Mouse (Mus musculus): ENCODE measurements around the gene Rerg. TPM values are rescaled to one million over a fixed set of nuclear protein-coding genes. Genes with fewer than 3 reads are reported as not detected.

Gene Rerg
- polyA plus RNA-seq (2015; fragmentation: Nextera tagmentation; extraction: Ambion mirVana) = 5.6 and 6.9 TPM in 2 replicates

DNA sequence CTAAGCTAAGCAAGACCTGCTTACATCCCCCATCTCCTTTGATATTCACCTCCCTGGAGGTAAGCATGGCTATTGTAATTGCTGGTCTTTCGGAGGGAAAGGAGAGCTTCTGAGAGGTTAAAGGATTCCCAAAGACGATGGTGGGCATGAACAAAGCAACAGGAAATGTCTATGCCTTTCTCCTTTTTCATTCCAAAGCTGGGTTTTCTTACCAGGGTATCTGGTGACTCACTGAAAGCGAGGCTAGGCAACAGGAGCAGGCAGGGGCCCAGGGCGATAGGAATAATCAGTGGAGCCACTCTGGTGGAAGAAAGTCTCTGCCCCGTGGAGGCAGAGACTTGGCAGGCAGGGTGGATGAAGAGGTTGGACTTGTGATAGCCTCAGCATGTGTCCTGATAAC is at the start of gene Rerg:
TSS of gene Rerg (minus strand) at position 272 of the 400 bp plus-strand sequence.
- no peak within 1 kb of the TSS; the same call in 1 of the 2 replicates for H3K27ac ChIP-seq (ENCODE audit: low read depth)
- peaks cover 3% of the 10 kb centered on the region; the same call in 1 of the 2 replicates for H3K4me1 ChIP-seq (ENCODE audit: insufficient read depth)
- ATAC-seq (no peak), DNase-seq (no peak)
- peaks cover 19% of the 10 kb centered on the region for H3K27me3 ChIP-seq (ENCODE audit: insufficient read depth, low read length)
- WGBS (ENCODE audit: insufficient replicate concordance) = 30% methylated on average over 5 of the region's 5 CpGs
- TF ChIP-seq EP300 (IDR thresholded peaks at IDR 0.05; ENCODE audit: low read depth) (no peak), CTCF (IDR thresholded peaks at IDR 0.05; ENCODE audit: low read depth) (no peak)
- H3K9ac ChIP-seq (replicated peaks) = peak within 1 kb of the TSS; percentile 49
- peak within 1 kb of the TSS; percentile 43 for H3K4me3 ChIP-seq (ENCODE audit: low read depth, low read length)
- H3K36me3 ChIP-seq (replicated peaks; ENCODE audit: insufficient read depth, low read length) = no peaks in the 10 kb centered on the region
- H3K4me2 ChIP-seq (ENCODE audit: low read depth, low read length) = peak within 1 kb of the TSS; percentile 65
- H3K9me3 ChIP-seq (ENCODE audit: low read length) = no peaks in the 10 kb centered on the region

DNA sequence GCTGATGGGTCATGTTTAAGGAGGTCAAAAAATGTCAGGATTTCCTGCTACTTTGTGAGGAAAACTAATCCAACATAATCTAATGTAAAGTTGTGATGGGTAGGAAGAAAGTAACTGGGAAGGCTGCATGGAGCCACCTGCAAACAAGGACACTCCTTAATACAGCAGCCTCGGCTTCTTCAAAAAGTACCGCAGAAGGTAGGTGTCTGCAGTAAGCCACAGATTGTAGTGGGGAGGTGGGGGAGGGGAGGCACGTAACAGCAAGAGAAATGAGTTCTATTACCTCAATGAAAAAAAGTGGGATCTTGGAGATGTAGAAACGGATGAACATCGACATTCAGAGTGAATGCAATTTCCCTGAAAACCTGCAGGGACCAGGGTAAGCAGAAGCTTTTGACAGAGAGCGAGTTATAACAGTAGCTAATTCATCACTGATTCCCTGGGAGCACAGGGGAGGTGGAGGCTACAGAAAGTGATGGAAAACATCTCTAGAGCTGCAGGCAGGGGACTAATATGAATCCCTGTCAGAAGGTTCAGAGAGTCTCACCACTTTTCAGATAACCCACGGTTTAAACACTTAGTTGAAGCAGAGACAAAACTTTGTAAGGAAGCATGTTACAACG is 47.7 kb upstream of the Rerg start:
- Histone ChIP-seq H3K4me1 (ENCODE audit: insufficient read depth) (no peaks in the 10 kb centered on the region), H3K4me2 (ENCODE audit: low read depth, low read length) (no peak overlapping the region), H3K27ac (ENCODE audit: low read depth) (no peak overlapping the region), H3K27me3 (ENCODE audit: insufficient read depth, low read length) (no peaks in the 10 kb centered on the region), H3K4me3 (ENCODE audit: low read depth, low read length) (no peak overlapping the region), H3K9ac (replicated peaks) (no peak overlapping the region), H3K9me3 (ENCODE audit: low read length) (no peaks in the 10 kb centered on the region), H3K36me3 (replicated peaks; ENCODE audit: insufficient read depth, low read length) (no peaks in the 10 kb centered on the region)
- 76% methylated on average over 8 of the region's 8 CpGs for WGBS (ENCODE audit: insufficient replicate concordance)
- TF ChIP-seq CTCF (IDR thresholded peaks at IDR 0.05; ENCODE audit: low read depth) (no peak), EP300 (IDR thresholded peaks at IDR 0.05; ENCODE audit: low read depth) (no peak)
- DNase-seq (no peak), ATAC-seq (no peak)

DNA sequence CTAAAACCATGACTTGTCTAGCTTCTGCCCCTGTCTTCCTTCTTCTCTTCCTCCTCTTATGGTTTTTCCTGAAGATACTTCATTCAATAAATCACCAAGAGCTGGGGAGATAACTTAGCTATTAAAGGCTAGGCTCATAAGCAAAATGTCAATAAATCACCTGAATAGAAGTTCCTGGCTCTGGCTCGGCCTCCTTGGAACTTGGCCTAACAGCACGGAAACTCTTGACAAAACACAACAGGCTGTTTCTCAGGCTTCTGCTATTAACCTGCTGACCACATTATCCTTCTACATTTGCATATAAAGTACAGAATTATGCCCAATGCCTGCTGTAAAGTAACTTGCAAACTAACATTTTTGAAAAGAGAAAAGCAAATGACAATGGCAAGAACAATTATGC is 41.1 kb upstream of the Rerg start:
- DNase-seq (no peak), ATAC-seq (no peak)
- Histone ChIP-seq H3K4me1 (ENCODE audit: insufficient read depth) (no peaks in the 10 kb centered on the region), H3K4me2 (ENCODE audit: low read depth, low read length) (no peak overlapping the region), H3K9ac (replicated peaks) (no peak overlapping the region), H3K4me3 (ENCODE audit: low read depth, low read length) (no peak overlapping the region), H3K27ac (ENCODE audit: low read depth) (no peak overlapping the region), H3K27me3 (ENCODE audit: insufficient read depth, low read length) (no peaks in the 10 kb centered on the region), H3K9me3 (ENCODE audit: low read length) (no peaks in the 10 kb centered on the region), H3K36me3 (replicated peaks; ENCODE audit: insufficient read depth, low read length) (no peaks in the 10 kb centered on the region)
- no peak for TF ChIP-seq CTCF (IDR thresholded peaks at IDR 0.05; ENCODE audit: low read depth)
- TF ChIP-seq EP300 (IDR thresholded peaks at IDR 0.05; ENCODE audit: low read depth) = no peak
- 83% methylated on average over 2 of the region's 2 CpGs for WGBS (ENCODE audit: insufficient replicate concordance)

DNA sequence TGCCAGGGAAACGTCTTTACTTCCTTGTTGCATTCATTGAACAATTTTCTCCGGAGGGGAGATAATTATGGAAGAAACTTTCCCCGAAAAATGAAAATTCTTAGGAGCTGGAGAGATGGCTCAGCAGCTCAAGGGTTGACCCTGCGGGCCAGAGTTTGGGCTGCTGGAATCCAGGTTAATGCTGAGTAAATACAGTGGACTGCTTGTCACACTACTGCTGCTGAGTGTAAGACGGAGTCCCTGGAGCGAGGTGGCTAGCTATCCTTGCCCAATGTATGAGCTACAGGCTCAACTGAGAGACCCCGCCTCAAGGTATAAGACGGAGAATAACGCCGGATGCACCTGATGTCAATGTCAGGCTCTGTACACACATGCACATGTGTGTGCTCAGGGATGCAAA is 40.7 kb upstream of the Rerg start:
- Histone ChIP-seq H3K9ac (replicated peaks) (no peak overlapping the region), H3K4me3 (ENCODE audit: low read depth, low read length) (no peak overlapping the region), H3K4me1 (ENCODE audit: insufficient read depth) (no peaks in the 10 kb centered on the region), H3K27me3 (ENCODE audit: insufficient read depth, low read length) (no peaks in the 10 kb centered on the region), H3K27ac (ENCODE audit: low read depth) (no peak overlapping the region), H3K36me3 (replicated peaks; ENCODE audit: insufficient read depth, low read length) (no peaks in the 10 kb centered on the region), H3K9me3 (ENCODE audit: low read length) (no peaks in the 10 kb centered on the region), H3K4me2 (ENCODE audit: low read depth, low read length) (no peak overlapping the region)
- no peak for ATAC-seq
- no peak for DNase-seq
- no peak for TF ChIP-seq EP300 (IDR thresholded peaks at IDR 0.05; ENCODE audit: low read depth)
- WGBS (ENCODE audit: insufficient replicate concordance) = 79% methylated on average over 10 of the region's 10 CpGs

DNA sequence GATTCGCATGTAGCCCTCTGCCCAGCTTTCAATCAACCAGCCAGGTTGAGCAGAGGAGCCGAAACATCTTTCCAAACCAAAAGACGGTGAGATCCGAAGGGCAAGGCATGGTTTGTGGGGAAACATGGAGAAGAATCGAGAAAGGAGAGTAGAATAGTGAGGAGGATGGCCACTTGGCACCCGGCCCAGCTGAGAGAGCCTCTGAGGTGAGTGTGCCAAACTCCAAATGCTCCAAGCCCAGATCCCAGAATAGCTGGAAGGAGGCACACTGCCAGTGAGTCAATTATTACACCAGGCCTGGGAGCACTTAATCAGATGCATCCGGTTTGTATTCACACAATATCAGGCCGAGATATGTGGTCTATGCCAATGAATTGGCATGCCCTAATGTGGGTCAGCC is 39.7 kb upstream of the Rerg start:
- ATAC-seq (no peak), DNase-seq (peak; percentile 11)
- Histone ChIP-seq H3K27ac (ENCODE audit: low read depth) (no peak overlapping the region), H3K4me2 (ENCODE audit: low read depth, low read length) (no peak overlapping the region), H3K36me3 (replicated peaks; ENCODE audit: insufficient read depth, low read length) (no peaks in the 10 kb centered on the region), H3K9ac (replicated peaks) (no peak overlapping the region), H3K27me3 (ENCODE audit: insufficient read depth, low read length) (no peaks in the 10 kb centered on the region), H3K4me1 (ENCODE audit: insufficient read depth) (no peaks in the 10 kb centered on the region), H3K9me3 (ENCODE audit: low read length) (no peaks in the 10 kb centered on the region), H3K4me3 (ENCODE audit: low read depth, low read length) (no peak overlapping the region)
- 81% methylated on average over 8 of the region's 8 CpGs for WGBS (ENCODE audit: insufficient replicate concordance)
- TF ChIP-seq EP300 (IDR thresholded peaks at IDR 0.05; ENCODE audit: low read depth) (no peak), CTCF (IDR thresholded peaks at IDR 0.05; ENCODE audit: low read depth) (no peak)

DNA sequence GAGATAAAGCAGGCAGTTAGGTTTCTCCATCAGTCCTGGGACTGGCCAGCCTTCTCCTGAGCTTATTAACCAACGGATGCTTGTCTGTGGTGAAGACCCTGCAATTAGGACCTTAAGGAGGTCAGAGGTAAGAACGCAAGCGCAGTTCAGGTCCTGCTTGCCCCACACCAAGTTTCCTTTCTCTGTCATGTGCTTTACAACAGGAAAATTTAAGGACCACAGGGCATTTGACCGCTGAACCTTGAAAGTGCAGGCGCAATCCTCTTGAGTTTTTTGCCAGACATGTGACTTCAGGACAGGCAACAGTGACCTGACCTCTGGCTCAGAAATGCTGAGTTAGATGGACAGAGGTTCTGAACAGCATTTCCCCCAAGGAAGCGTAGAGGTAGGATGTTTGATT is 36.8 kb upstream of the Rerg start:
- Histone ChIP-seq H3K27me3 (ENCODE audit: insufficient read depth, low read length) (no peaks in the 10 kb centered on the region), H3K27ac (ENCODE audit: low read depth) (no peak overlapping the region)
- DNase-seq = no peak

More for the DNA sequence above, 36.8 kb upstream of the Rerg start:
- Histone ChIP-seq H3K4me3 (ENCODE audit: low read depth, low read length) (no peak overlapping the region), H3K4me1 (ENCODE audit: insufficient read depth) (no peaks in the 10 kb centered on the region), H3K9ac (replicated peaks) (no peak overlapping the region), H3K36me3 (replicated peaks; ENCODE audit: insufficient read depth, low read length) (no peaks in the 10 kb centered on the region), H3K9me3 (ENCODE audit: low read length) (no peaks in the 10 kb centered on the region), H3K4me2 (ENCODE audit: low read depth, low read length) (no peak overlapping the region)
- ATAC-seq = no peak
- TF ChIP-seq EP300 (IDR thresholded peaks at IDR 0.05; ENCODE audit: low read depth) (no peak), CTCF (IDR thresholded peaks at IDR 0.05; ENCODE audit: low read depth) (no peak)
- WGBS (ENCODE audit: insufficient replicate concordance) = 92% methylated on average over 6 of the region's 6 CpGs
